Mouse (Mus musculus): Measurements from ENCODE around the gene Xlr3c. TPM values are rescaled to one million over a fixed set of nuclear protein-coding genes. Genes with fewer than 3 reads are reported as not detected.
"Not testable (repeated sequence)": the region's sequence is repeated elsewhere in the genome, so short reads cannot be mapped to it uniquely, and the experiment has no call there.

Gene Xlr3c
- polyA plus RNA-seq (2015; fragmentation: Nextera tagmentation; extraction: Ambion mirVana), result not detected in 2 replicates

GRCm38 (mm10) chrX:73265270-73265669 lies at the start of gene Xlr3c:
Gene Xlr3c, minus strand, starts transcription at chrX:73265390.
- not testable (repeated sequence) for H3K4me3 ChIP-seq (replicated peaks; ENCODE audit: low read length); H3K9me3 ChIP-seq (ENCODE audit: control insufficient read depth, low read length); H3K36me3 ChIP-seq (ENCODE audit: control insufficient read depth, insufficient read depth); ATAC-seq; H3K27me3 ChIP-seq (replicated peaks; ENCODE audit: control insufficient read depth, insufficient read depth, low read length); H3K4me2 ChIP-seq (ENCODE audit: low read length); H3K4me1 ChIP-seq (replicated peaks; ENCODE audit: control insufficient read depth, insufficient read depth, low read length); H3K9ac ChIP-seq (replicated peaks; ENCODE audit: low read depth, low read length); H3K27ac ChIP-seq (ENCODE audit: low read length)
- WGBS, result 93% methylated on average over 12 of the region's 14 CpGs

DNA sequence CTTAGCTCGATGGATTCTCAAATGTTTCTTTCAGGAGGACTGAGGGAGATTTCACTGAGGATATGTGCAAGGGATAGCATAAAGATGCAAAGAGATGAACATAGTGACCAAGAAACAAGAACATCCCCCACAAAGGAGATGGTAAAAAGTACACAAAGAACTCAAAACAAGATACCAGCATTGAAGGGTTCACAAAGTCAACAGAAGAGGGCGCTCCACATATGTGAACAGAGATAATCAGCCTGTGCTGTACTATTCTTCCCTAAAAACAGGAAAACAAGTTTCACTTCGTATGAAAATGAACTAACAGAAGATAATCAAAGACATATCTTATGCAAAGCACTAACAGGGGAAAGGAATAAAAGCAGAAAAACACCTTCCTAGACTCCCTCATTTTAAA lies 47.3 kb upstream of the Xlr3c start:
- Histone ChIP-seq H3K9me3 (ENCODE audit: control insufficient read depth, low read length) (no peaks in the 10 kb centered on the region), H3K27ac (ENCODE audit: low read length) (no peak overlapping the region), H3K36me3 (ENCODE audit: control insufficient read depth, insufficient read depth) (no peaks in the 10 kb centered on the region), H3K4me2 (ENCODE audit: low read length) (no peak overlapping the region), H3K4me1 (replicated peaks; ENCODE audit: control insufficient read depth, insufficient read depth, low read length) (no peaks in the 10 kb centered on the region), H3K4me3 (replicated peaks; ENCODE audit: low read length) (no peak overlapping the region), H3K9ac (replicated peaks; ENCODE audit: low read depth, low read length) (no peak overlapping the region), H3K27me3 (replicated peaks; ENCODE audit: control insufficient read depth, insufficient read depth, low read length) (no peaks in the 10 kb centered on the region)
- no peak for ATAC-seq
- 39% methylated on average over 3 of the region's 3 CpGs for WGBS

DNA sequence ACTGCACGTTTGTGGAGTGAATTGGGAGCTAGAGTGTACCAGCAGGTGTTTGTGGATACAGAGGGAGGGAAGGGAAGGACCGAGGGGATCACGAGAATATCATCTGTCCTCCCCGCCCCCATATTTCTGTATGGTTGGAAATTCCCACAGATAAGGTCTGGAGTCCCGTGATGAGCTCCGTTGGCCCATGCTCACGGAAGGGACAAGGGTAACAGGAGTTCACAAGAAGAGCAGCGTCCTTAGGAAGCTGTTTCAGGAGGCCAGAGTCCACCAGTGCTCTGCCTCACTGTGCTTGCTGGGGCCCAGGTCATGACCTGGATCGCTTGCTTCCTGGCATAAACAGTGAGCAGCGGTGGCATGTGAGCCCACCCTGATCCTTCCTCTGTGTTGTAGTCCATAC lies 30.6 kb upstream of the Xlr3c start:
- not testable (repeated sequence) for H3K36me3 ChIP-seq (ENCODE audit: control insufficient read depth, insufficient read depth); H3K9me3 ChIP-seq (ENCODE audit: control insufficient read depth, low read length); H3K4me2 ChIP-seq (ENCODE audit: low read length); H3K4me1 ChIP-seq (replicated peaks; ENCODE audit: control insufficient read depth, insufficient read depth, low read length); H3K27me3 ChIP-seq (replicated peaks; ENCODE audit: control insufficient read depth, insufficient read depth, low read length); H3K27ac ChIP-seq (ENCODE audit: low read length); H3K4me3 ChIP-seq (replicated peaks; ENCODE audit: low read length); ATAC-seq; H3K9ac ChIP-seq (replicated peaks; ENCODE audit: low read depth, low read length)
- WGBS, result 84% methylated on average over 6 of the region's 10 CpGs

- H3K9me3 ChIP-seq (ENCODE audit: control insufficient read depth, low read length); ATAC-seq; H3K9ac ChIP-seq (replicated peaks; ENCODE audit: low read depth, low read length); H3K4me3 ChIP-seq (replicated peaks; ENCODE audit: low read length); H3K27me3 ChIP-seq (replicated peaks; ENCODE audit: control insufficient read depth, insufficient read depth, low read length); H3K36me3 ChIP-seq (ENCODE audit: control insufficient read depth, insufficient read depth); H3K4me2 ChIP-seq (ENCODE audit: low read length); H3K4me1 ChIP-seq (replicated peaks; ENCODE audit: control insufficient read depth, insufficient read depth, low read length); H3K27ac ChIP-seq (ENCODE audit: low read length): not testable (repeated sequence)
- WGBS, result 91% methylated on average over 15 of the region's 17 CpGs
These were observed 27.7 kb upstream of the Xlr3c start, which contains the start of the genes Xlr5a and Xlr5c for GRCm38 (mm10) chrX:73292876-73293275. Gene Xlr5a, minus strand, starts transcription at chrX:73292976. Gene Xlr5c, minus strand, starts transcription at chrX:73292976.

DNA sequence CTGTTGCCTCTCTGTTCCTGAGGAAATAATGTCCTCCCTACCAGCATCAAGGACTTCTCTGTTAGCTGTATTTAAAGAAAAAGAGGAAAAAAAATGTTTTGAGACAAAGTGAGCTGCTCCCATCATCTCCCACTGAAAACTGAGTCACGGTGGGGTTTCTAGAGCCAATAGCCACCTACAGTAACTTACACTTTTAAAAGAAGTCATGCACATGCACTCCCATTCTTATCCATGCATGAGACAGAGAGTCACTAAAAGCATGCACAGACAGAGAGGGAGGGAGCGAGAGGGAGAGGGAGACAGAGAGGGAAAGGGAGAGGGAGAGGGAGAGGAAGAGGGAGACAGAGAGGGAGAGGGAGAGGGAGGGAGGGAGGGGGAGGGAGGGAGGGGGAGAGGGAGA lies 2.8 kb downstream of the Xlr3c start:
- ATAC-seq; H3K36me3 ChIP-seq (ENCODE audit: control insufficient read depth, insufficient read depth); H3K27me3 ChIP-seq (replicated peaks; ENCODE audit: control insufficient read depth, insufficient read depth, low read length); H3K4me3 ChIP-seq (replicated peaks; ENCODE audit: low read length); H3K27ac ChIP-seq (ENCODE audit: low read length); H3K4me2 ChIP-seq (ENCODE audit: low read length); H3K9me3 ChIP-seq (ENCODE audit: control insufficient read depth, low read length); H3K9ac ChIP-seq (replicated peaks; ENCODE audit: low read depth, low read length); H3K4me1 ChIP-seq (replicated peaks; ENCODE audit: control insufficient read depth, insufficient read depth, low read length): not testable (repeated sequence)
- 74% methylated on average over 1 of the region's 2 CpGs for WGBS

DNA sequence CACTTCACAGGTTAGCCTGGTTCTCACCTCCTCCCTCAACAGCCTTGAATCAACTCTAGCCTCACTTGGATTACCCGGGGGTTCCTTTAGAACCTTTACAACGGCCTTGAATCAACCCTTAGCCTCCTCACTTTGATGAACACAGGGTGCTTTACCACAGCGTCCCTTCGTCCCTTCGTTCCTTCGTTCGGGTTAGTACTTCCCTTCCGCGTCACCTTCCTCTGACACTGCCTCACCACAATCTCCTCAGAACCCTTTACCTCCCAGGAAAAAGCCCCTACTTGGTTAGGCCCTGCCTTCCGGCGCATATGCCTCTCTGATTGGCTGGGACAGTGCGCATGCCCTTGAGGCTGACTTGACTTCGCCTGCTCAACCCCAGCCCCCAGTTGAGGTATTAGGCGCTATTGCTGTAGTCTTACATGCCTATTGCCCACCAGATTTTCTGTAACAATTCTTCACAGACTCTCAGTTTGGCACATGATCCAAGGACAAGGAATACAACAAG lies 22.3 kb downstream of the Xlr3c start, which contains the start of gene Xlr4c:
Gene Xlr4c, minus strand, starts transcription at position 310 of the 505 bp plus-strand sequence.
- not testable (repeated sequence) for H3K36me3 ChIP-seq (ENCODE audit: control insufficient read depth, insufficient read depth); H3K4me2 ChIP-seq (ENCODE audit: low read length); ATAC-seq; H3K27me3 ChIP-seq (replicated peaks; ENCODE audit: control insufficient read depth, insufficient read depth, low read length); H3K9me3 ChIP-seq (ENCODE audit: control insufficient read depth, low read length); H3K27ac ChIP-seq (ENCODE audit: low read length); H3K4me1 ChIP-seq (replicated peaks; ENCODE audit: control insufficient read depth, insufficient read depth, low read length); H3K9ac ChIP-seq (replicated peaks; ENCODE audit: low read depth, low read length); H3K4me3 ChIP-seq (replicated peaks; ENCODE audit: low read length)
- WGBS, result 86% methylated on average over 12 of the region's 14 CpGs

DNA sequence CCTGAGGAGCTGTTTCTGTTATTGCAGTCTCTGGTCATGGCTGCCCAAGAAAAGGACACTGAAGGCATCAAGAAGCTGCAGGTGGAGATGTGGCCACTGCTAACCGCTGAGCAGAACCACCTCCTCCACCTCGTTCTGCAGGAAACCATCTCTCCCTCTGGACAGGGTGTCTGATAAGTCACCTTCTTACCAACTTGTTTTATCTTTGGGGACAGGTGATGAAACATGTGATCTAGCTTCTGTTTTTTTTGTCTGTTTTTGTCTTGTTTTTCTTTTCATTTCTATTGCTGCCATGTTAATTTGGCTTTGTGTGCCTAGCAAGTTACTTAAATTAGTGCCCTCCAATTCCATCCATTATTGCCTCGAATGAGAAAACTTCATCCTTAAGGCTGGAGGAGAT lies 35.9 kb downstream of the Xlr3c start:
- WGBS, result 39% methylated on average over 3 of the region's 3 CpGs
- Histone ChIP-seq H3K4me2 (ENCODE audit: low read length) (peak overlapping the region; percentile 71), H3K27me3 (replicated peaks; ENCODE audit: control insufficient read depth, insufficient read depth, low read length) (no peaks in the 10 kb centered on the region), H3K27ac (ENCODE audit: low read length) (peak overlapping the region; percentile 95), H3K9ac (replicated peaks; ENCODE audit: low read depth, low read length) (peak overlapping the region; percentile 80), H3K9me3 (ENCODE audit: control insufficient read depth, low read length) (no peaks in the 10 kb centered on the region), H3K4me3 (replicated peaks; ENCODE audit: low read length) (peak overlapping the region; percentile 64), H3K36me3 (ENCODE audit: control insufficient read depth, insufficient read depth) (no peaks in the 10 kb centered on the region), H3K4me1 (replicated peaks; ENCODE audit: control insufficient read depth, insufficient read depth, low read length) (peaks cover 3% of the 10 kb centered on the region; the same call in 1 of the 2 replicates)
- ATAC-seq, result no peak

DNA sequence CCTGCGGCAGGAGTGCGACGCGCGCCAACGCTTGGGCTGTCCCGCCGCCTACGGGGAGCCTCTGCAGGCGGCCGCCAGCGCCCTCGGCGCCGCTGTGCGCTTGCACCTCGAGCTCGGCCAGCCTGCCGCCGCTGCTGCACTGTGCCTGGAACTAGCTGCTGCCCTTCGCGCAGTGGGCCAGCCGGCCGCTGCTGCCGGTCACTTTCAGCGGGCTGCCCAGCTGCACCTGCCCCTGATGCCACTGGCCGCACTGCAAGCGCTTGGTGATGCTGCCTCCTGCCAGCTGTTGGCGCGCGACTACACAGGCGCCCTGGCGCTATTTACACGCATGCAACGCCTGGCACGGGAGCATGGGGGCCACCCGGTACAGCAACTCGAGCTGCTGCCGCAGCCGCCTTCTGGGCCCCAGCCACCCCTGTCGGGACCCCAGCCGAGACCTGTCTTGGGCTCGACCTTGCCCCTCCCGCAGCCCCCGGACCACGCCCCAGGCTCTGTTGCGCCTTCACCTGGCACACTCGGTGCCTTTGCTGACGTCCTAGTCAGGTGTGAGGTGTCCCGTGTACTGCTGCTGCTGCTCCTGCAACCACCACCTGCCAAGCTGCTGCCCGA lies 36.5 kb downstream of the Xlr3c start:
- H3K36me3 ChIP-seq (ENCODE audit: control insufficient read depth, insufficient read depth), result no peaks in the 10 kb centered on the region
- H3K4me3 ChIP-seq (replicated peaks; ENCODE audit: low read length), result peak overlapping the region; percentile 64
- H3K27me3 ChIP-seq (replicated peaks; ENCODE audit: control insufficient read depth, insufficient read depth, low read length), result no peaks in the 10 kb centered on the region
- peak overlapping the region; percentile 80 for H3K9ac ChIP-seq (replicated peaks; ENCODE audit: low read depth, low read length)
- ATAC-seq, result peak; percentile 56
- H3K27ac ChIP-seq (ENCODE audit: low read length), result peak overlapping the region; percentile 95
- no peaks in the 10 kb centered on the region for H3K9me3 ChIP-seq (ENCODE audit: control insufficient read depth, low read length)
- 21% methylated on average over 40 of the region's 51 CpGs for WGBS
- peaks cover 3% of the 10 kb centered on the region; the same call in 1 of the 2 replicates for H3K4me1 ChIP-seq (replicated peaks; ENCODE audit: control insufficient read depth, insufficient read depth, low read length)
- peak overlapping the region; percentile 71 for H3K4me2 ChIP-seq (ENCODE audit: low read length)

DNA sequence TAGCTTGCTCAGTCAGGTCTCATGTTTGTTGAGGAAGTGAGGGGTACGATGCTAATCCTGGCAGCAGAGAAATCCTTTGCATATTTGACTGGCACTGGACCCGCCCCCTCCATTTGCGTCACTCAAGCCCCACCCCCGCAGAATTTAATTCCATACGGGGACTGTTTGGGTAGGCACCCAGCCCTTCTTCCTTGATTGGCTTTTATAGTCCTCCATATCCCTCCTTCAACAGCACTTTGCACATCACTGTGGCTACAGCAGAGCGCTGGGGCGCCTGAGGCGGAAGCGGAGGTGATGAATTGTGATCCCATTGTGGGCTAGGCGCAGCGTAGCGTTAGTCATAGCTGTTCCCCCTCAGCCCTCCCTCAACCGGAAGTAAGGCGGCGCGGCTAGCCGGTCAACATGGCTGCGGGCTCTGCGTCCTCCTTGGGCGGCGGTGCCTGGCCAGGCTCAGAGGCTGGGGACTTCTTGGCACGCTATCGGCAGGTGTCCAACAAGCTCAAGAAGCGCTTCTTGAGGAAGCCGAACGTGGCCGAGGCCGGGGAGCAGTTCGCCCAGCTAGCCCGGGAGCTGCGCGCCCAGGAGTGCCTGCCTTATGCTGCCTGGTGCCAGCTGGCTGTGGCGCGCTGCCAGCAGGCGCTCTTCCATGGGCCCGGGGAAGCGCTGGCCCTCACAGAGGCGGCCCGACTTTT lies 37.1 kb downstream of the Xlr3c start, which contains the start of gene F8a:
Gene F8a, plus strand, starts transcription at position 378 of the 692 bp plus-strand sequence.
- peaks cover 3% of the 10 kb centered on the region; the same call in 1 of the 2 replicates for H3K4me1 ChIP-seq (replicated peaks; ENCODE audit: control insufficient read depth, insufficient read depth, low read length)
- peak within 1 kb of the TSS; percentile 71 for H3K4me2 ChIP-seq (ENCODE audit: low read length)
- H3K4me3 ChIP-seq (replicated peaks; ENCODE audit: low read length), result peak within 1 kb of the TSS; percentile 64
- no peaks in the 10 kb centered on the region for H3K27me3 ChIP-seq (replicated peaks; ENCODE audit: control insufficient read depth, insufficient read depth, low read length)
- H3K9ac ChIP-seq (replicated peaks; ENCODE audit: low read depth, low read length), result peak within 1 kb of the TSS; percentile 80
- H3K9me3 ChIP-seq (ENCODE audit: control insufficient read depth, low read length), result no peaks in the 10 kb centered on the region
- H3K36me3 ChIP-seq (ENCODE audit: control insufficient read depth, insufficient read depth), result no peaks in the 10 kb centered on the region
- peak within 1 kb of the TSS; percentile 95 for H3K27ac ChIP-seq (ENCODE audit: low read length)
- peak; percentile 95 for ATAC-seq
- WGBS, result 20% methylated on average over 35 of the region's 39 CpGs
